Mouse (Mus musculus) heart, postnatal 0 days (tissue): Measurements from ENCODE around the gene Epb41. TPM values are rescaled to one million over a fixed set of nuclear protein-coding genes. Genes with fewer than 3 reads are reported as not detected.

Experiments used
- ATAC-seq: fragments of 200-750 bp; cut with Nextera tagmentation; 2 replicates; pipeline ENCODE4 v1.8.0; 2017; ENCODE audit warnings: low read depth, moderate number of reproducible peaks, moderate library complexity; ENCODE audit not compliant: insufficient read depth
- DNase-seq: peaks from one replicate; pipeline ENCODE4 v3.0.0-alpha.2; 2016; ENCODE audit warnings: low spot score
- H3K27ac ChIP-seq: fragments of 300-500 bp; sonication (generic); 2 replicates; pipeline ENCODE4 v1.5.1; 2014; ENCODE audit warnings: low read depth, mild to moderate bottlenecking
- H3K27me3 ChIP-seq: fragments of 300-500 bp; sonication (generic); 2 replicates; pipeline ENCODE4 v1.6.1; 2014; ENCODE audit warnings: low read length, mixed read lengths; ENCODE audit not compliant: control insufficient read depth, insufficient read depth
- H3K36me3 ChIP-seq: fragments of 300-500 bp; sonication (generic); replicated peaks from 2 replicates; pipeline ENCODE4 v1.6.1; 2014; ENCODE audit warnings: low read length, mixed read lengths; ENCODE audit not compliant: control insufficient read depth, insufficient read depth
- H3K4me1 ChIP-seq: fragments of 300-500 bp; sonication (generic); 2 replicates; pipeline ENCODE4 v1.6.1; 2014; ENCODE audit warnings: antibody characterized with exemption; ENCODE audit not compliant: control insufficient read depth, insufficient read depth
- H3K4me2 ChIP-seq: fragments of 300-500 bp; sonication (generic); 2 replicates; pipeline ENCODE4 v1.6.1; 2014; ENCODE audit warnings: low read depth, mild to moderate bottlenecking, low read length, moderate library complexity
- H3K4me3 ChIP-seq: fragments of 300-500 bp; sonication (generic); 2 replicates; pipeline ENCODE4 v1.5.1; 2014; ENCODE audit warnings: low read depth, low read length
- H3K9ac ChIP-seq: fragments of 300-500 bp; sonication (generic); replicated peaks from 2 replicates; pipeline ENCODE4 v1.6.1; 2014; ENCODE audit warnings: low read depth, low read length, mixed read lengths
- H3K9me3 ChIP-seq: fragments of 300-500 bp; sonication (generic); replicated peaks from 2 replicates; pipeline ENCODE4 v1.6.1; 2016; ENCODE audit warnings: low read length; ENCODE audit not compliant: control insufficient read depth
- CTCF ChIP-seq: IDR thresholded peaks from 2 replicates; pipeline ENCODE4 v1.5.1; 2016; ENCODE audit warnings: antibody characterized with exemption, control low read depth, low read depth
- EP300 ChIP-seq: IDR thresholded peaks from 2 replicates; pipeline ENCODE4 v1.6.1; 2016; ENCODE audit warnings: antibody characterized with exemption, low read depth
- WGBS: fragments of 180-500 bp; shearing (Covaris S2); extraction: QIAGEN DNeasy Blood & Tissue Kit; methylation state at CpG from one replicate; pipeline ENCODE4 v1.1.7; 2014; 5-methylcytosine and 5-hydroxymethylcytosine counted together
- polyA plus RNA-seq: library from polyadenylated mRNA; unstranded; fragments of >200 nt; fragmentation: Nextera tagmentation; extraction: Ambion mirVana; gene quantifications from 2 replicates; pipeline ENCODE4 v1.2.1, GENCODE M21; 2015
- total RNA-seq: library from RNA; depleted of rRNA; stranded (reverse); fragments of >200 nt; gene quantifications from 2 replicates; pipeline ENCODE4 v1.2.3, GENCODE M21; 2014; ENCODE audit warnings: low replicate concordance

The Epb41 gene
- total and polyA plus RNA-seq, 2 experiments from 2014 or later, result 26.6 to 52.8 TPM

- H3K27me3 ChIP-seq, result no peaks in the 10 kb centered on the region
- no peaks in the 10 kb centered on the region for H3K9me3 ChIP-seq
- DNase-seq (peak; percentile 21), ATAC-seq (no peak)
- no peak for TF ChIP-seq CTCF
- no peak for TF ChIP-seq EP300
- H3K36me3 ChIP-seq, result peaks cover 65% of the 10 kb centered on the region
- WGBS, result 65% methylated on average over 6 of the region's 6 CpGs
- no peak overlapping the region for H3K4me2 ChIP-seq
- H3K4me3 ChIP-seq, result no peak overlapping the region
- 0 out of 2 replicates have a peak, but pooled peaks cover 5% of the 10 kb centered on the region for H3K4me1 ChIP-seq
- H3K9ac ChIP-seq, result no peak overlapping the region
- no peak overlapping the region; the same call in 1 of the 2 replicates for H3K27ac ChIP-seq
Observed at GRCm38 (mm10) chr4:131929146-131929545, 146.0 kb downstream of the Epb41 start.

GRCm38 (mm10) chr4:131924096-131924810, 150.9 kb downstream of the Epb41 start:
- H3K9me3 ChIP-seq, result no peaks in the 10 kb centered on the region
- DNase-seq (no peak), ATAC-seq (no peak)
- H3K36me3 ChIP-seq, result peaks cover 30% of the 10 kb centered on the region; the same call in 1 of the 2 replicates
- TF ChIP-seq EP300 (no peak), CTCF (no peak)
- peaks cover 9% of the 10 kb centered on the region; the same call in 1 of the 2 replicates for H3K27me3 ChIP-seq
- peaks cover 13% of the 10 kb centered on the region for H3K4me1 ChIP-seq
- 54% methylated on average over 6 of the region's 6 CpGs for WGBS
- no peak overlapping the region for H3K27ac ChIP-seq
- H3K4me2 ChIP-seq, result no peak overlapping the region
- no peak overlapping the region for H3K9ac ChIP-seq
- H3K4me3 ChIP-seq, result no peak overlapping the region

GRCm38 (mm10) chr4:131922404-131922803, 152.7 kb downstream of the Epb41 start:
- no peak for ATAC-seq
- Histone ChIP-seq H3K4me2 (peak overlapping the region; percentile 89), H3K27ac (no peak overlapping the region), H3K9me3 (no peaks in the 10 kb centered on the region), H3K4me3 (peak overlapping the region; percentile 64), H3K4me1 (peaks cover 18% of the 10 kb centered on the region), H3K9ac (no peak overlapping the region), H3K36me3 (peaks cover 18% of the 10 kb centered on the region; the same call in 1 of the 2 replicates), H3K27me3 (peaks cover 9% of the 10 kb centered on the region; the same call in 1 of the 2 replicates)
- no peak for TF ChIP-seq EP300
- TF ChIP-seq CTCF, result no peak
- WGBS, result 66% methylated on average over 15 of the region's 15 CpGs
- no peak for DNase-seq

DNA sequence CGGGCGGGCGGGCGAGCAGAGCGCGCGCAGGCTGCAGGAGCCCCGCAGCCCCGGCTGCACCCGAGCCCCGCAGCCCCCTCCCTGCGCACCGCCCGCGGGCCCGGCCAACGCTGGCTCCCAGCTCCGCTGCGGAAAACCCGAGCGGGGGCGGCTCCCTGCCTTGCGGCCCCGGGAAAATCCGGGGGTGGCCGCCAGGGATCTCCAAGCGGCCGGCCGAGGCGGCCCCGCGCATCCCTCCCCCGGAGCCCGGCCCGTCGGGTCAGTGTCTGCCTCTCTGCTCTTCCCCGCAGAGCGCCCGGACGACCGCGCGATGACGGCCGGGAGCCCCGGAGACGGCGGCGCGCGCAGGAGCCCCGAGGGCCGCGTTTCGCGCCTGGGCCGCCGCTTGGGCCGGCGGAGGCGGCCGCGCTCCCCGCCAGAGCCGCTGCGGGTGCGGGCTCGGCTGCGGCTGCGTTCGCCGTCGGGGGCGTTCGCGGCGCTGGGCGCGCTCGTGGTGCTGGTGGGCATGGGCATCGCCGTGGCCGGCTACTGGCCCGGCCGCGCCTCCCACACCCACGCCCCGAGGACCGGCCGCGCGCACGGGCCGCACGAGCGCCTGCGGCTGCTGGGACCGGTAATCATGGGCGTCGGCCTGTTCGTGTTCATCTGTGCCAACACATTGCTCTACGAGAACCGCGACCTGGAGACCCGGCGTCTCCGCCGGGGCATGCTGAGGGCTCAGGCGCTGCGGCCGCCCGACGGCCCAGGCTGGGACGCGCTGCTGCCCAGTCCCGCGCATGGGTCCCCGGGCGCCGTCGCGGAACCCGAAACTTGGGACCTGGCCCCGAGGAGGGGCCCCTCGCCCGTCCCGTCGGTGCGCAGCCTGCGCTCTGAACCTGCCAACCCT, 153.4 kb downstream of the Epb41 start, which contains the start of gene Tmem200b:
Gene Tmem200b, plus strand, starts transcription at position 311 of the 886 bp plus-strand sequence.
- TF ChIP-seq CTCF (no peak), EP300 (no peak)
- Histone ChIP-seq H3K36me3 (peaks cover 17% of the 10 kb centered on the region; the same call in 1 of the 2 replicates), H3K4me2 (peak within 1 kb of the TSS; percentile 89), H3K9ac (peak within 1 kb of the TSS; percentile 67), H3K27me3 (peaks cover 10% of the 10 kb centered on the region; the same call in 1 of the 2 replicates), H3K4me1 (peaks cover 18% of the 10 kb centered on the region), H3K4me3 (peak within 1 kb of the TSS; percentile 64), H3K27ac (peak within 1 kb of the TSS; percentile 76), H3K9me3 (no peaks in the 10 kb centered on the region)
- ATAC-seq (no peak), DNase-seq (no peak)
- 2% methylated on average over 88 of the region's 130 CpGs for WGBS

DNA sequence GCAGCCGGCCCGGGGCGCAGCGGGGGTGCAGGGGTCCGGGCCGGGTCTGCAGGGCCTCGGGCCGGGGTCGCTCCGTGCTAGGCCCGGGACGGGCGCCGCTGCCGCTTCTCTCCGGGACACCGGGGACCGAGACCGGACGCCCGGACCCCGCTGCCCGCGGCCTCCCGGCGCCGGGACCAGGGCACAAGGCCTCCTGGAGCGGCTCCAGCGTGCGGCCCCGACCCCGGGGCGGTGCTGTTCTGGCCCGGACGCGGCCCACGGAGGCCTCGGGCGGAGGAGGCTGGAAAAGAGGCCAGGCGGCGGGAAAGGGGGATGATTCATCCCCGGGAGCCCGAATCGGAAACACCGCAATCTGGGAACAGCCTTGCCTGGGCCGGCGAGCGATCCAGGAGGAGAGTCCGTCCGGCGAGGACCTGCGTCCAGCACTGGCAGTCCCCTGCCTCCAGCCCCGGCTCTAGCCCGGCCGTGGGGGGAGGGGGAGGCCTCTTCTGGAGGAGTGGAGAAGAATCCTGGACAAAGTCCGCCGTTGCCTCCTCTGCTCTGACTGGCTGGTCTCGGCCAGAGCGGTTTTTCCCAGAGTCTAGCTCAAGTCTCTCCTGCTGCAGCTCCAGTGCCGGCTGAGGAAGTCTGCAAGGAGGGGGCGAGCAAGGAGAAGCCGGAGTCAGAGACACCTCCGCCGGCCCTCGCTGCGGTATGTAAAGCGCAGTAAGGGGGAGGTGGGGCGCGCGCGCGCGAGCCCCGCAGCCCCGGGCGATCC, 154.3 kb downstream of the Epb41 start:
- H3K4me1 ChIP-seq, result peaks cover 13% of the 10 kb centered on the region
- peak overlapping the region; percentile 64 for H3K4me3 ChIP-seq
- H3K9ac ChIP-seq, result peak overlapping the region; percentile 67
- WGBS, result under 1% methylated on average over 70 of the region's 76 CpGs
- DNase-seq (peak; percentile 21), ATAC-seq (peak; percentile 7; the same call in 1 of the 2 replicates)
- H3K36me3 ChIP-seq, result peaks cover 12% of the 10 kb centered on the region; the same call in 1 of the 2 replicates
- no peak for TF ChIP-seq EP300
- TF ChIP-seq CTCF, result no peak
- peaks cover 19% of the 10 kb centered on the region for H3K27me3 ChIP-seq
- H3K27ac ChIP-seq, result peak overlapping the region; percentile 76
- no peaks in the 10 kb centered on the region for H3K9me3 ChIP-seq
- H3K4me2 ChIP-seq, result peak overlapping the region; percentile 89
